Mouse (Mus musculus) kidney, embryonic 15.5 days (tissue): ENCODE measurements around the gene Olfr813. TPM values are rescaled to one million over a fixed set of nuclear protein-coding genes. Genes with fewer than 3 reads are reported as not detected.
"Not testable (repeated sequence)": the region's sequence is repeated elsewhere in the genome, so short reads cannot be mapped to it uniquely, and the experiment has no call there.

Source experiments
- ATAC-seq: fragments of 200-750 bp; cut with Nextera tagmentation; replicated peaks from 2 replicates; pipeline ENCODE4 v1.8.0; 2017; ENCODE audit warnings: moderate TSS enrichment; ENCODE audit not compliant: low FRiP score
- H3K27ac ChIP-seq: fragments of 300-500 bp; sonication (generic); 2 replicates; pipeline ENCODE4 v1.5.1; 2015; ENCODE audit warnings: mild to moderate bottlenecking, inconsistent platforms
- H3K27me3 ChIP-seq: fragments of 300-500 bp; sonication (generic); 2 replicates; pipeline ENCODE4 v1.6.1; 2015; ENCODE audit warnings: inconsistent platforms
- H3K36me3 ChIP-seq: fragments of 300-500 bp; sonication (generic); 2 replicates; pipeline ENCODE4 v1.6.1; 2015; ENCODE audit warnings: inconsistent platforms
- H3K4me1 ChIP-seq: fragments of 300-500 bp; sonication (generic); 2 replicates; pipeline ENCODE4 v1.6.1; 2015; ENCODE audit warnings: inconsistent platforms
- H3K4me2 ChIP-seq: fragments of 300-500 bp; sonication (generic); 2 replicates; pipeline ENCODE4 v1.6.1; 2015; ENCODE audit warnings: moderate library complexity, mild to moderate bottlenecking, inconsistent platforms
- H3K4me3 ChIP-seq: fragments of 300-500 bp; sonication (generic); replicated peaks from 2 replicates; pipeline ENCODE4 v1.5.1; 2015; ENCODE audit warnings: mild to moderate bottlenecking, inconsistent platforms
- H3K9ac ChIP-seq: fragments of 300-500 bp; sonication (generic); 2 replicates; pipeline ENCODE4 v1.6.1; 2015; ENCODE audit warnings: mild to moderate bottlenecking, inconsistent platforms
- H3K9me3 ChIP-seq: fragments of 300-500 bp; sonication (generic); replicated peaks from 2 replicates; pipeline ENCODE4 v1.6.1; 2016; ENCODE audit warnings: inconsistent platforms
- WGBS: fragments of 180-500 bp; shearing (Covaris S2); methylation state at CpG from one replicate; pipeline ENCODE4 v1.1.7; 2015; ENCODE audit warnings: mixed read lengths; 5-methylcytosine and 5-hydroxymethylcytosine counted together
- polyA plus RNA-seq: library from polyadenylated mRNA; unstranded; fragments of >200 nt; fragmentation: Nextera tagmentation; extraction: Ambion mirVana; gene quantifications from 2 replicates; pipeline ENCODE4 v1.2.1, GENCODE M21; 2015

The Olfr813 gene
- not detected in 2 replicates for polyA plus RNA-seq

GRCm38 (mm10) chr10:129855067-129855466, at the start of gene Olfr813:
Olfr813 (plus strand) TSS chr10:129855367.
- Histone ChIP-seq H3K36me3 (no peaks in the 10 kb centered on the region), H3K4me2 (no peak within 1 kb of the TSS), H3K27me3 (no peaks in the 10 kb centered on the region), H3K4me1 (no peaks in the 10 kb centered on the region), H3K9me3 (no peaks in the 10 kb centered on the region), H3K4me3 (no peak within 1 kb of the TSS), H3K27ac (no peak within 1 kb of the TSS), H3K9ac (no peak within 1 kb of the TSS)
- ATAC-seq: no peak

GRCm38 (mm10) chr10:129845994-129846393, 9.2 kb upstream of the Olfr813 start, which contains the start of gene Olfr812:
Olfr812 (minus strand) TSS chr10:129846094.
- Histone ChIP-seq H3K36me3 (no peaks in the 10 kb centered on the region), H3K9ac (no peak within 1 kb of the TSS), H3K4me1 (no peaks in the 10 kb centered on the region), H3K9me3 (no peaks in the 10 kb centered on the region), H3K4me3 (no peak within 1 kb of the TSS), H3K4me2 (no peak within 1 kb of the TSS), H3K27me3 (no peaks in the 10 kb centered on the region), H3K27ac (no peak within 1 kb of the TSS)
- 66% methylated on average over 1 of the region's 1 CpGs for WGBS
- no peak for ATAC-seq

DNA sequence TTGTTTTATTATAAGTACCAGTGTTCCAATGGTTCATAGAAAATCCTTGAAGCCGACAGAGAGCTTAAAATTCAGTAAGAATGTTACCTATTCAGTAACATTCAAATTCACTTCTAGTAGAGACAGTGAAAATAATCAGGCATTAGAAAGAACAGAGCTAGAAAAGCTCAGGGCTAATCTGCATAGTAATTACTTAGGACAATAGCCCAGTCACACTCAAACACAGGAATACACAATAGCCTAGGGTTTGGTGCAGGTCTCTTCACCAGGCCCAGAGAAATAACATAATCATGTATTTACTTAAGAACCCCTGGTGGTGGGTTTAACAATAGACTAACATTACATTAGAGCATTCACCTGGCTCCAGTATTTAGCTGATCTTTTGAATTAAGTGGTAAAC, 7.8 kb upstream of the Olfr813 start:
- no peak for ATAC-seq
- no peak overlapping the region for H3K27ac ChIP-seq
- WGBS: 83% methylated on average over 1 of the region's 1 CpGs

DNA sequence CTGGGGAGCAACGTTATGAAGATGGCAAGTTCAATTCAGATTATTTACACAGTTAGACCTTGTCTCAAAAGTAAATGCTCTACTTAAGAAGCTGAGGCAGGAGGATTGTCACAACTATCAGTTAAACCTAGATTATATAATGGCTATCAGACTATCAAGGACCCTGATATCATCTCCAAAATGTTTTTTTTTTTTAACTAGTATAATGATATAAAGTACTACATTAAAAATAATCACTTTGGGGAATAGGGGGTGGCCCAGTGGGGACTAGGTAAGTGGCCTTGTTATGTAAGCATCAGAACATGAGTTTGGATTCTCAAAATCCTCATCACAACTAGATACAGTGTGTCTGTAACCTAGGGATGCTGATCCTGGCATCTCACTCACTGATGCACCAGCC, 24.6 kb downstream of the Olfr813 start, which contains the start of gene Olfr814:
Gene Olfr814, minus strand, starts transcription at position 101 of the 400 bp plus-strand sequence.
- not testable (repeated sequence) for H3K4me3 ChIP-seq, ATAC-seq, H3K9me3 ChIP-seq, H3K27ac ChIP-seq, H3K36me3 ChIP-seq, H3K9ac ChIP-seq, H3K4me1 ChIP-seq, H3K27me3 ChIP-seq, H3K4me2 ChIP-seq
- 89% methylated on average over 1 of the region's 1 CpGs for WGBS

More for the DNA sequence above, 7.8 kb upstream of the Olfr813 start:
- no peaks in the 10 kb centered on the region for H3K9me3 ChIP-seq
- H3K4me3 ChIP-seq: no peak overlapping the region
- no peaks in the 10 kb centered on the region for H3K36me3 ChIP-seq
- H3K9ac ChIP-seq: no peak overlapping the region
- H3K4me2 ChIP-seq: no peak overlapping the region
- no peaks in the 10 kb centered on the region for H3K4me1 ChIP-seq
- no peaks in the 10 kb centered on the region for H3K27me3 ChIP-seq

- not testable (repeated sequence) for ATAC-seq, H3K4me2 ChIP-seq, H3K4me3 ChIP-seq, H3K36me3 ChIP-seq, H3K27ac ChIP-seq, H3K4me1 ChIP-seq, H3K9me3 ChIP-seq, H3K9ac ChIP-seq, H3K27me3 ChIP-seq
- 68% methylated on average over 6 of the region's 6 CpGs for WGBS
Measured at GRCm38 (mm10) chr10:129885496-129885895, 30.3 kb downstream of the Olfr813 start.

GRCm38 (mm10) chr10:129885934-129886333, 30.8 kb downstream of the Olfr813 start:
- no peak overlapping the region for H3K9ac ChIP-seq
- H3K36me3 ChIP-seq: no peaks in the 10 kb centered on the region
- H3K4me3 ChIP-seq: no peak overlapping the region
- 94% methylated on average over 7 of the region's 7 CpGs for WGBS
- H3K27ac ChIP-seq: no peak overlapping the region
- no peaks in the 10 kb centered on the region for H3K27me3 ChIP-seq
- H3K4me1 ChIP-seq: no peaks in the 10 kb centered on the region
- no peak overlapping the region for H3K4me2 ChIP-seq
- H3K9me3 ChIP-seq: no peaks in the 10 kb centered on the region
- ATAC-seq: no peak

GRCm38 (mm10) chr10:129905767-129906166, 50.6 kb downstream of the Olfr813 start, which contains the start of gene Olfr815:
Olfr815 (minus strand) TSS chr10:129905867.
- not testable (repeated sequence) for H3K27ac ChIP-seq, H3K4me2 ChIP-seq, H3K4me3 ChIP-seq, H3K9ac ChIP-seq, H3K4me1 ChIP-seq, ATAC-seq, H3K36me3 ChIP-seq, H3K9me3 ChIP-seq, H3K27me3 ChIP-seq
- 73% methylated on average over 1 of the region's 1 CpGs for WGBS

Other genes with a start within 250 kb of the Olfr813 start
- gene Olfr796, start 242.8 kb upstream of the Olfr813 start, polyA plus RNA-seq: not detected in 2 replicates
- not detected in 2 replicates for gene Olfr798, start 227.4 kb upstream of the Olfr813 start, polyA plus RNA-seq
- gene Olfr799, start 217.9 kb upstream of the Olfr813 start, polyA plus RNA-seq: not detected in 2 replicates
- not detected in 2 replicates for gene Olfr800, start 197.7 kb upstream of the Olfr813 start, polyA plus RNA-seq
- not detected in 2 replicates for gene Olfr801, start 181.5 kb upstream of the Olfr813 start, polyA plus RNA-seq
- gene Olfr802, start 167.2 kb upstream of the Olfr813 start, polyA plus RNA-seq: not detected in 2 replicates
- not detected in 2 replicates for gene Olfr803, start 161.1 kb upstream of the Olfr813 start, polyA plus RNA-seq
- gene Olfr804, start 152.2 kb upstream of the Olfr813 start, polyA plus RNA-seq: not detected in 2 replicates
- gene Olfr805, start 126.0 kb upstream of the Olfr813 start, polyA plus RNA-seq: not detected in 2 replicates
- gene Olfr806, start 113.4 kb upstream of the Olfr813 start, polyA plus RNA-seq: not detected in 2 replicates
- not detected in 2 replicates for gene Olfr807, start 97.6 kb upstream of the Olfr813 start, polyA plus RNA-seq
- not detected in 2 replicates for gene Olfr808, start 89.9 kb upstream of the Olfr813 start, polyA plus RNA-seq
- not detected in 2 replicates for gene Olfr809, start 80.7 kb upstream of the Olfr813 start, polyA plus RNA-seq
- gene Olfr810, start 60.5 kb upstream of the Olfr813 start, polyA plus RNA-seq: not detected in 2 replicates
- not detected in 2 replicates for gene Olfr811, start 51.0 kb upstream of the Olfr813 start, polyA plus RNA-seq
- gene Olfr812, start 9.3 kb upstream of the Olfr813 start, polyA plus RNA-seq: not detected in 2 replicates
- gene Olfr814, start 24.5 kb downstream of the Olfr813 start, polyA plus RNA-seq: not detected in 2 replicates
- not detected in 2 replicates for gene Olfr815, start 50.5 kb downstream of the Olfr813 start, polyA plus RNA-seq
- not detected in 2 replicates for gene Olfr816, start 60.2 kb downstream of the Olfr813 start, polyA plus RNA-seq
- gene Olfr818, start 93.7 kb downstream of the Olfr813 start, polyA plus RNA-seq: not detected in 2 replicates
- gene Olfr819, start 111.9 kb downstream of the Olfr813 start, polyA plus RNA-seq: not detected in 2 replicates
- gene Olfr247, start 120.8 kb downstream of the Olfr813 start, polyA plus RNA-seq: not detected in 2 replicates
- not detected in 2 replicates for gene Gm10310, start 129.7 kb downstream of the Olfr813 start, polyA plus RNA-seq
- gene Olfr820, start 157.3 kb downstream of the Olfr813 start, polyA plus RNA-seq: not detected in 2 replicates
- gene Olfr821, start 175.0 kb downstream of the Olfr813 start, polyA plus RNA-seq: not detected in 2 replicates
- gene Olfr822, start 215.8 kb downstream of the Olfr813 start, polyA plus RNA-seq: not detected in 2 replicates